Mouse (Mus musculus) myocyte (in vitro differentiated cells): Measurements from ENCODE around the gene Prss30. TPM values are rescaled to one million over a fixed set of nuclear protein-coding genes. Genes with fewer than 3 reads are reported as not detected.
A peak's percentile ranks its signal among the peaks of the same experiment; 100 is the strongest.
"Not testable (repeated sequence)": the region's sequence is repeated elsewhere in the genome, so short reads cannot be mapped to it uniquely, and the experiment has no call there.

Source experiments
- H3K27me3 ChIP-seq: one replicate; pipeline ENCODE4 v1.6.1; 2011; ENCODE audit not compliant: control insufficient read depth, insufficient read depth, insufficient read length
- H3K36me3 ChIP-seq: one replicate; pipeline ENCODE4 v1.6.1; 2011; ENCODE audit not compliant: control insufficient read depth, insufficient read depth
- H3K4me2 ChIP-seq: one replicate; pipeline ENCODE4 v1.6.1; 2011; ENCODE audit warnings: low read depth, control low read depth
- H3K4me3 ChIP-seq: one replicate; pipeline ENCODE4 v1.5.1; 2011; ENCODE audit warnings: mild to moderate bottlenecking, control low read depth, moderate library complexity
- H3K79me2 ChIP-seq: one replicate; pipeline ENCODE4 v1.6.1; 2011; ENCODE audit not compliant: control insufficient read depth, insufficient read depth
- H3ac ChIP-seq: one replicate; pipeline ENCODE4 v1.6.1; 2011; ENCODE audit not compliant: control insufficient read depth, insufficient read length
- CEBPB ChIP-seq: IDR thresholded peaks from 2 replicates; pipeline ENCODE4 v1.6.1; 2011; ENCODE audit warnings: mild to moderate bottlenecking, moderate library complexity; ENCODE audit not compliant: poor library complexity, insufficient read depth, severe bottlenecking
- E2F4 ChIP-seq: IDR thresholded peaks from one replicate; pipeline ENCODE4 v1.6.1; 2011; ENCODE audit warnings: mild to moderate bottlenecking, control low read depth, moderate library complexity; ENCODE audit not compliant: insufficient read depth
- MAX ChIP-seq: IDR thresholded peaks from one replicate; pipeline ENCODE4 v1.6.1; 2011; ENCODE audit warnings: low read depth, mild to moderate bottlenecking, control low read depth
- MYOD1 ChIP-seq, 3 experiments: IDR thresholded peaks; one replicate each; pipeline ENCODE4 v1.6.1; 2011; ENCODE audit warnings: control low read depth in 2 of 3, low read depth in 2 of 3, mild to moderate bottlenecking in 2 of 3, moderate library complexity in 1 of 3; ENCODE audit not compliant: insufficient read length in 2 of 3, control insufficient read depth in 1 of 3
- MYOG ChIP-seq, 3 experiments: IDR thresholded peaks; one replicate each; pipeline ENCODE4 v1.6.1; 2011; ENCODE audit warnings: control low read depth in 2 of 3, low read depth in 2 of 3, mild to moderate bottlenecking in 2 of 3; ENCODE audit not compliant: insufficient read length in 2 of 3, control insufficient read depth in 1 of 3, insufficient read depth in 1 of 3
- POLR2A ChIP-seq: IDR thresholded peaks from one replicate; pipeline ENCODE4 v1.6.1; 2011; ENCODE audit warnings: low read depth, mild to moderate bottlenecking, control low read depth, moderate library complexity; ENCODE audit not compliant: insufficient read length
- POLR2AphosphoS2 ChIP-seq: IDR thresholded peaks from one replicate; pipeline ENCODE4 v1.6.1; 2011; ENCODE audit warnings: low read depth, control low read depth; ENCODE audit not compliant: insufficient read length
- REST ChIP-seq: IDR thresholded peaks from one replicate; pipeline ENCODE4 v1.6.1; 2011; ENCODE audit warnings: mild to moderate bottlenecking, control low read depth, moderate library complexity; ENCODE audit not compliant: insufficient read depth, insufficient read length
- SRF ChIP-seq: IDR thresholded peaks from one replicate; pipeline ENCODE4 v1.6.1; 2011; ENCODE audit warnings: low read depth; ENCODE audit not compliant: control insufficient read depth, insufficient read length
- TCF12 ChIP-seq: IDR thresholded peaks from one replicate; pipeline ENCODE4 v1.6.1; 2011; ENCODE audit warnings: mild to moderate bottlenecking, control low read depth; ENCODE audit not compliant: poor library complexity, insufficient read depth, severe bottlenecking
- TCF3 ChIP-seq: IDR thresholded peaks from one replicate; pipeline ENCODE4 v1.6.1; 2011; ENCODE audit warnings: low read depth, control low read depth; ENCODE audit not compliant: insufficient read length
- USF1 ChIP-seq: IDR thresholded peaks from one replicate; pipeline ENCODE4 v1.6.1; 2011; ENCODE audit warnings: low read depth, mild to moderate bottlenecking, control low read depth, moderate library complexity
- polyA plus RNA-seq: library from polyadenylated mRNA; unstranded; fragments of >200 nt; fragmentation: generic; extraction: Trizol; gene quantifications from one replicate; pipeline ENCODE4 v1.2.1, GENCODE M21; 2012; ENCODE audit warnings: missing spikeins

Prss30 gene
- polyA plus RNA-seq, 1 experiment: 0.06 TPM

GRCm38 (mm10) chr17:23949068-23949467, 31.3 kb downstream of the Prss30 start:
- H3ac ChIP-seq: no peak overlapping the region
- no peak overlapping the region for H3K4me2 ChIP-seq
- no peaks in the 10 kb centered on the region for H3K36me3 ChIP-seq
- H3K79me2 ChIP-seq: no peaks in the 10 kb centered on the region
- H3K27me3 ChIP-seq: no peaks in the 10 kb centered on the region
- H3K4me3 ChIP-seq: no peak overlapping the region
- no peak for TF ChIP-seq REST
- TF ChIP-seq MYOG (IDR thresholded peaks at IDR 0.05; ENCODE audit: control insufficient read depth in 1 of 3, insufficient read depth in 1 of 3, insufficient read length in 2 of 3, low read depth in 2 of 3): no peak
- no peak for TF ChIP-seq TCF12
- TF ChIP-seq POLR2AphosphoS2: no peak
- no peak for TF ChIP-seq SRF
- TF ChIP-seq POLR2A: no peak
- TF ChIP-seq MYOD1 (IDR thresholded peaks at IDR 0.05; ENCODE audit: control insufficient read depth in 1 of 3, insufficient read length in 2 of 3, low read depth in 2 of 3): no peak
- TF ChIP-seq CEBPB: no peak

DNA sequence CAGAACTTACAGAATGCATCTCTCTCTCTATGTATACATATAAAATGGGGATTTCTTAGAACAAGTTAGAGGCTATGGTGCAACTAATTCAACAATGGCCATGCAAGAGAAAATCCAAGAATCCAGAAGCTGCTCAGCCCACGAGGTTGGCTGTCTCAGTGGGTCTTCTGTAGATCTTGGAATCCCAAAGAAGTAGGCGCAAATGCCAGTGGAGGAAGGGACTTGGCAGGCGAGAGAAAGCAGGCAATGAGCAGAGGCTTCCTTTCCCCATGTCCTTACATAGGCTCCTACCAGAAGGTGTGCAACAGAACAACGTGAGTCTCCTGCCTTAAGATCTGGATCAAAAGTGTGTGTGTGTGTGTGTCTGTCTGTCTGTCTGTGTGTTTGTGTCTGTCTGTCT, 32.9 kb downstream of the Prss30 start:
- H3K4me2 ChIP-seq, H3K36me3 ChIP-seq, H3K4me3 ChIP-seq, H3ac ChIP-seq, H3K79me2 ChIP-seq, H3K27me3 ChIP-seq: not testable (repeated sequence)

- TF ChIP-seq USF1: no peak
- TF ChIP-seq POLR2A: no peak
- no peak for TF ChIP-seq SRF
- TF ChIP-seq REST: no peak
- TF ChIP-seq MYOD1 (IDR thresholded peaks at IDR 0.05; ENCODE audit: control insufficient read depth in 1 of 3, insufficient read length in 2 of 3, low read depth in 2 of 3): no peak
- no peak for TF ChIP-seq TCF12
- no peak for TF ChIP-seq MAX
- Histone ChIP-seq H3K4me3 (no peak within 1 kb of the TSS), H3K27me3 (peaks cover 5% of the 10 kb centered on the region), H3K36me3 (no peaks in the 10 kb centered on the region), H3K79me2 (no peaks in the 10 kb centered on the region), H3ac (no peak within 1 kb of the TSS), H3K4me2 (no peak within 1 kb of the TSS)
These were observed 39.0 kb downstream of the Prss30 start, which contains the start of gene Sbp for GRCm38 (mm10) chr17:23941372-23941771. Gene Sbp, plus strand, starts transcription at chr17:23941672.

DNA sequence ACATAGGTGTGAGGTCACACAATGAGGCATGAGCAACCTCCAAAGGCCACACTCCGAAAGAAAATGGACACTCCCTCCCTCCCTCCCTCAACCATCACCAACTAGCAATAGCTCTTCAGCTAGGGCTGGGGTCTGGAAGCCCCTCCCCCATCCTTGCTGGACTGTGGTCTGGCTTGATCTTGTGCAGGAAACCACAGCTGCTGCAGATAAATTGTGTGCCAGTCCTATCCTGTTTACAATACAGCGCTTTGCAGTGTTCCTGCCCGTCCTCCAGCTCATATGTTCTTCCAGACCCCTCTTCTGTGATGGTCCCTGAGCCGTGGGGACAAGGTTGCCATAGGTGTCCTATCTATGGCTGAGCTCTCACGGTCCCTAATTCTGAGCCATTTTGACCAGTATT, 49.2 kb downstream of the Prss30 start:
- Histone ChIP-seq H3K4me3 (no peak overlapping the region), H3K36me3 (no peaks in the 10 kb centered on the region), H3K79me2 (no peaks in the 10 kb centered on the region), H3K27me3 (no peaks in the 10 kb centered on the region), H3K4me2 (no peak overlapping the region), H3ac (no peak overlapping the region)
- TF ChIP-seq POLR2AphosphoS2 (no peak), USF1 (no peak), TCF3 (no peak), MAX (no peak), E2F4 (no peak), REST (no peak), TCF12 (no peak)

- peak overlapping the region; percentile 76 for H3K4me2 ChIP-seq
- no peaks in the 10 kb centered on the region for H3K79me2 ChIP-seq
- peak overlapping the region; percentile 45 for H3K4me3 ChIP-seq
- H3ac ChIP-seq: peak overlapping the region; percentile 36
- H3K36me3 ChIP-seq: no peaks in the 10 kb centered on the region
- no peaks in the 10 kb centered on the region for H3K27me3 ChIP-seq
- TF ChIP-seq POLR2AphosphoS2: peak; percentile 56
- TF ChIP-seq POLR2A: peak; percentile 25
- TF ChIP-seq E2F4: no peak
- TF ChIP-seq REST: no peak
These were observed 55.3 kb downstream of the Prss30 start for GRCm38 (mm10) chr17:23925090-23925493.

DNA sequence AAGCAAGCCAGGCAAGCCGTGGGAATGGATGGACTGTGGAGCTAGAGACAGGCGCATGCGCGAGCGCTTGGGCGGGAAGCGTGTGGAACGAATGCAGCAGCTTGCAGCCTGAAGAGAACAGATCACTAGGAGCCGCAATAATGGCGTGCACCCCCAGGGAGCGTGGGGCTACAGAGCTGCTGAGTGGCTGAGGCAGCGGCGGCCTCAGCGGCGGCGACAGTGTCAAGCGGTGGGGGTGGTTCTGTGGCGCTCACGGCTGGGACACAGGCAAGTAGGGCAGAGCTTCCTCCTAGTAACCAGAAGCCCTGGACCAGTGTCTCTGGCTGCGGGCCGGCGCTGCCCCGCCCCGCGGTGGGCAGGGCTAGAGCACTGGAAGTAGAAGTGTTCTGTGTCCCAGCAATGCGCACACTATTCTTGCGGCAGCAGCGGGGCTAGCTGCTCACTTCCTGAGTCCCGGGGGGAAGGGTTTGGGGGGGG, 55.8 kb downstream of the Prss30 start:
- Histone ChIP-seq H3ac (peak overlapping the region; percentile 36), H3K27me3 (no peaks in the 10 kb centered on the region), H3K79me2 (no peaks in the 10 kb centered on the region), H3K36me3 (no peaks in the 10 kb centered on the region), H3K4me2 (peak overlapping the region; percentile 92), H3K4me3 (peak overlapping the region; percentile 45)
- peak; percentile 66 for TF ChIP-seq POLR2A
- TF ChIP-seq TCF12: no peak
- TF ChIP-seq E2F4: peak; percentile 62
- TF ChIP-seq CEBPB: no peak
- TF ChIP-seq SRF: peak; percentile 55
- TF ChIP-seq MYOG (IDR thresholded peaks at IDR 0.05; ENCODE audit: control insufficient read depth in 1 of 3, insufficient read depth in 1 of 3, insufficient read length in 2 of 3, low read depth in 2 of 3): no peak
- peak; percentile 76 for TF ChIP-seq POLR2AphosphoS2
- TF ChIP-seq MYOD1 (IDR thresholded peaks at IDR 0.05; ENCODE audit: control insufficient read depth in 1 of 3, insufficient read length in 2 of 3, low read depth in 2 of 3): peak in 1 of 3 experiments; percentile 3

Other genes starting within 250 kb of the Prss30 start
- gene Paqr4, start 239.7 kb downstream of the Prss30 start, polyA plus RNA-seq: 15.4 TPM
- 0.88 TPM for gene Kremen2, start 234.7 kb downstream of the Prss30 start, polyA plus RNA-seq
- 43.5 TPM for gene Flywch1, start 209.0 kb downstream of the Prss30 start, polyA plus RNA-seq
- gene Flywch2, start 194.5 kb downstream of the Prss30 start, polyA plus RNA-seq: 0.42 TPM
- gene Srrm2, start 190.0 kb downstream of the Prss30 start, polyA plus RNA-seq: 58.2 TPM
- gene Elob, start 151.4 kb downstream of the Prss30 start, polyA plus RNA-seq: 986 TPM
- not detected for gene Prss33, start 144.5 kb downstream of the Prss30 start, polyA plus RNA-seq
- 0.04 TPM for gene Prss32, start 136.7 kb downstream of the Prss30 start, polyA plus RNA-seq
- 0.05 TPM for gene Prss41, start 136.4 kb downstream of the Prss30 start, polyA plus RNA-seq
- gene Prss21, start 112.5 kb downstream of the Prss30 start, polyA plus RNA-seq: not detected
- gene Dcpp1, start 99.7 kb downstream of the Prss30 start, polyA plus RNA-seq: not detected
- not detected for gene Dcpp2, start 99.7 kb downstream of the Prss30 start, polyA plus RNA-seq
- gene Dcpp3, start 63.1 kb downstream of the Prss30 start, polyA plus RNA-seq: not detected
- not detected for gene Sbp, start 38.9 kb downstream of the Prss30 start, polyA plus RNA-seq
- gene Sbpl, start 25.3 kb downstream of the Prss30 start, polyA plus RNA-seq: not detected
- gene Prss22, start 17.5 kb upstream of the Prss30 start, polyA plus RNA-seq: 0.04 TPM
- 0.14 TPM for gene Prss27, start 57.6 kb upstream of the Prss30 start, polyA plus RNA-seq
- 41.5 TPM for gene Kctd5, start 92.9 kb upstream of the Prss30 start, polyA plus RNA-seq
- 10.1 TPM for gene Pdpk1, start 170.4 kb upstream of the Prss30 start, polyA plus RNA-seq
- gene Amdhd2, start 183.2 kb upstream of the Prss30 start, polyA plus RNA-seq: 29.8 TPM
- gene Atp6v0c, start 189.1 kb upstream of the Prss30 start, polyA plus RNA-seq: 432 TPM
- 4.3 TPM for gene Tbc1d24, start 225.0 kb upstream of the Prss30 start, polyA plus RNA-seq
- gene Ntn3, start 229.0 kb upstream of the Prss30 start, polyA plus RNA-seq: 0.13 TPM
- gene Tedc2, start 240.3 kb upstream of the Prss30 start, polyA plus RNA-seq: 3.7 TPM